Mouse (Mus musculus): ENCODE results near the gene Tlcd1.

The Tlcd1 gene

GRCm38 (mm10) chr11:78161169-78161568 is 15.3 kb upstream of the Tlcd1 start:
- DNase-seq (ENCODE audit: low read depth, low spot score) = no peak

- no peak for DNase-seq (ENCODE audit: low read depth, low spot score)
These were observed 14.5 kb upstream of the Tlcd1 start for GRCm38 (mm10) chr11:78161968-78162367.

DNA sequence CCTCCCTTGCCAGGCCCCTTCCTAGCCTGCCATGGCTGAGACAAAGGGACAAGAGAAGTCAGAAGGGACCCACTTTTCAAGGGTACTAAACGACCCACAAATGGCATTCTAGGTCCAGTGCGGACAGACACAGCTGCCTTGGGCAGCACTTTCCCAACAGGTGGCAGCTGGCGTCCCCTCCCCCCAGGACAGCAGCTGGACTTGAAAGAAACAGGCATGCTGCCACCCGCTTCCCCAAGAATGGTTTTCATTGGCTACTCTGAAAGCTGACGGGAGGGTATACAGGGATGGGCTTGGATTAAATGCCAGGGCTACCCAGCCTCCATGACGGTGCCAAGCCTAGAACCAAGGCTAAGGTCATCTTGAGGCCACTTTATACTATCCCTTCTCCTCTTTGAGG is 14.0 kb upstream of the Tlcd1 start:
- no peak for DNase-seq (ENCODE audit: low read depth, low spot score)

DNA sequence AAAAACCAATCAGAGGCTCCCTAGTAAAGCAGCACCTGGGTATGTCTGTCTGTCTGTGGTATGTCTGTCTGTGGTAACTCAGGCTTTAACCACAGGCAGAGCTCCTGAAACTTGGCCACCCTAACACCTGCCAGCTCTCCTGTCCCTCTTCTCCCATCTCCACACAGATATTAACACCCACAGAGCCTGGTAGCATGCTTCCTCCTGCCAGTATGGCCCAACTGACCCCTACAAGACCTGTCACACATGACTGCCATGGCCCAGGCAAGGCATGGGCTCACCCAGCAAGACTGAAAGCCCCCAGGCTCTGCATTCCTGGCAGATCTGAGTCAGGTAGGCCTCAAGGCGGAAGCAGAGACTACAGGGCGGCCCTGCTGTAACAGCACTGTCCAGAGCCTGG is 13.5 kb upstream of the Tlcd1 start:
- no peak for DNase-seq (ENCODE audit: low read depth, low spot score)

- no peak for DNase-seq (ENCODE audit: low read depth, low spot score)
These were observed 12.6 kb upstream of the Tlcd1 start for GRCm38 (mm10) chr11:78163681-78164603.

DNA sequence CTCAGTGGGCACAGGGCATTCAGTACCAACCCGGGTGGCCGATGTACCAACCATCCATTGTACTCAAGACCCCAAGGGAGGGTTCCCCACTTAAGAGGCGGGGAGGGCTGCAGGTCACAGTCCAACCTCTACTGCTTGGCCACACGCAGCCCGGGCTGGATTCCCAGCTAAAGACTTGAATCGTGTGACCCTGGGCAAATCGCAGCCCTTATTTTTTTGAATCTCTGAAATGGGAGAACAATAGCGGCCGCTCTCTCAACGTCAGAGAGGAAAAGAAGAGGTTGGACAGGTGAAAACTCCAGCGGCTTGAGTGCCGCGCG is 11.9 kb upstream of the Tlcd1 start:
- no peak for DNase-seq (ENCODE audit: low read depth, low spot score)

- DNase-seq (ENCODE audit: low read depth, low spot score) = no peak
These were observed 11.4 kb upstream of the Tlcd1 start, which contains the start of gene Traf4 for GRCm38 (mm10) chr11:78164924-78165760. Gene Traf4 (minus strand): TSS chr11:78165589.

- no peak for DNase-seq (ENCODE audit: low read depth, low spot score)
These were observed 10.8 kb upstream of the Tlcd1 start for GRCm38 (mm10) chr11:78165761-78166109.

GRCm38 (mm10) chr11:78166161-78166560 is 10.3 kb upstream of the Tlcd1 start:
- no peak for DNase-seq (ENCODE audit: low read depth, low spot score)

- DNase-seq (ENCODE audit: low read depth, low spot score) = no peak
These were observed 9.9 kb upstream of the Tlcd1 start for GRCm38 (mm10) chr11:78166640-78167039.

DNA sequence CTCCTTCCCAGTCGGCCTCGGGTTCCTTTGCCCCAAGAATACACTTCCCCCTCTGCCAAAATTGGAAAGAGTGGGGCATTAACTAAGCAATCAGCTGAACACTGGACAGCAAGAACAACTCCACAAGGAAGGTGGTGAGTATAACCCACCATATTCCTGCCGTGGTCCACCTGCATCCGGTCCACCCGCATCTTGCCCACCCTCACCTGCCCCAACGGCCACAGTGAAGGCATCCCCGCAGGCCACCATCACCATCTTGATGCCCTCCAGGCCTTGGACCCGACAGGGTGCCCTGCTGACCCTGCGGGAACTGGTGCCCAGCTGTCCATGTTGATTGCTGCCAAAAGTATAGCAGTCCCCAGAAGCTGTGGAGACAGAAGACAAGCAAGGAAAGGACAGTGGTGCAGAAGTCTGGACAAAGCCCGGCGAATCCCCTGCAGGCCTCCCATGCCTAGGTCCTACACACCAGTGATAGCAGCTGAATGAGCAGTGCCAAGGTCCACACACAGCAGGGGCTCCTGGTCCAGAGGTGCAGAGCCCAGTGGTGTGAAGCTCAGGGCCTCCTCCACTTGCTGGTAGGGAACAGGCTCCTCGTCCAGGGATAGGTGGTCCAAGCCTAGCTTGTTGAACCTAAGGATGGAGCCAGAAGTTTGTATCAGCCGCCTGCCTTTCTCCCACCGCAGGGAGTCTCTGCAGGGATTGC is 9.1 kb upstream of the Tlcd1 start:
- DNase-seq (ENCODE audit: low read depth, low spot score) = no peak

GRCm38 (mm10) chr11:78168541-78169468 is 7.7 kb upstream of the Tlcd1 start:
- no peak for DNase-seq (ENCODE audit: low read depth, low spot score)

DNA sequence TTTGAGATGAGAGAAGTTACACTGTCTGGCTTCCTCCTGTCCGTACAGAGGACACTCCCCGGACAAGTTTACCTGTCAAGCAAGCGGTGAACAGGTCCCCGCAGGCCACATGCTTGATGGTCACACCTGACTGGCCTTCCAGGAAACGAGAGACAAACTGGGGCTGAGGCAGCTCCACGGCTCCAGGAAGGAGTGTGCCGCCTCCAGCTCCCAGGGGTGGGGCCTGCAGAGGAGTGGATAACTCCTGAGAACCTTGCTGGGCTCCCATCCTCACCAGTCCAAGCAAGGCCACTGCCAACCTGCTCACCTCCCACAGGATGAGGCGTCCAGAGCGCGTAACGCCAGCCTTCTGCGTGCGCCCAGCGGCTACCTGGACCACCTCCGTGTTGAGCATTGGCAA is 6.2 kb upstream of the Tlcd1 start:
- no peak for DNase-seq (ENCODE audit: low read depth, low spot score)

DNA sequence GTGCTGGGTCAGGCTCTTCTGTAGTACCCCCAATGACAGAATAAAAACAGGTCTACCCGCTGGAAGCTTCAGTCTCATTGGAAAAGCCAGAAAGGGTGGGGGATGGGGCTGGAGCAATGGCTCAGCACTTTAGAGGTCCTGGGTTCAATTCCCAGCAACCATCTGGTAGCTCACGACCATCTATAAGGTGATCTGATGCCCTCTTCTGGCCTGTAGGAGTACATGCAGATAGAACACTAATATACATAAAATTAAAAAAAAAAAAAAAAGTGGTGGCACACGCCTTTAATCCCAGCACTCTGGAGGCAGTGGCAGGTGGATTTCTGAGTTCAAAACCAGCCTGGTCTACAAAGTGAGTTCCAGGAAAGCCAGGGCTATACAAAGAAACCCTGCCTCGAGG is 5.2 kb upstream of the Tlcd1 start:
- no peak for DNase-seq (ENCODE audit: low read depth, low spot score)

GRCm38 (mm10) chr11:78172034-78172747 is 4.3 kb upstream of the Tlcd1 start:
- DNase-seq (ENCODE audit: low read depth, low spot score) = no peak

GRCm38 (mm10) chr11:78172748-78173383 is 3.6 kb upstream of the Tlcd1 start:
- no peak for DNase-seq (ENCODE audit: low read depth, low spot score)

DNA sequence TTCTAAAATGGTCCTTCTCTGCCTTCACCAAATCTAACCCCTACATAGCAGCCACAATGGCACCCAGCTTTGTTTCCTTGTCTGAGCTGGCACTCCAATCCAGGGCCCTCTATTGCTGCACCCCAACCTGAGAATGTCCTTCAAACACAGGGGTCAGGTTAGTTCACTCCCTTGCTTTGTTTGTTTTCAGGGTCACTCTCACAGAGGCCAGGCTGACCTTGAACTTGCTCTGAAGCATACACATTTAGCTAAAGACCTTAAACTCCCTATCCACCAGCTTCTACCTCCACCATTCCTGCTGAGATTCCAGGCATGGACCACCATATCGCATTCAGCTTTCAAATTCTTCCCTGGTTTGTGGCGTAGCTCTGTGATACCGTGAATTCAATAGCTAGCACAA is 2.0 kb upstream of the Tlcd1 start:
- DNase-seq (ENCODE audit: low read depth, low spot score) = no peak

GRCm38 (mm10) chr11:78175771-78176401 is 625 bp upstream of the Tlcd1 start:
- DNase-seq (ENCODE audit: low read depth, low spot score) = no peak

DNA sequence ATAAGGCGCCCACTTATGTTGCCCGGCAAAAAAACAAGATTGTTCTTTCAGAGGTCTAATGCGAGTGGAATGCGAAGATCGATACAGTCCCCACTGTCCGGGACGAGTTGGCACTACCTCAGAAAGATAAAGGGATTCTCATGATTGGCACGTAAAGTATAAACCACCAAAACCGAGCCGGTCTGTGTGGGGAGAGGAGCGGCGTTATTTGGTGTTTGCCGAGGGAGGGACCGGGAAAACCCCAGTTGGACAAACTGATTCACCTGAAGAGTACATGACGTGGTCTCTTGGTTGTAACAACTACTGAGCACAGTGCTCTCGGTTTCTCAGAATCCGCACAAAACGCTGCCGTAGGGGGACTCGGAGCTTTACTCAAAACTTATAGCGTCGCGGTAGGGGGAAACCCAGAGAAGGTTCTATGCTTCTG is 407 bp downstream of the Tlcd1 start:
- no peak for DNase-seq (ENCODE audit: low read depth, low spot score)

Measured in WW6 (cell line).